Mouse (Mus musculus) bone marrow macrophage, adult 2 months (primary cell): ENCODE measurements at regions not wholly inside any gene's neighbourhood (a gene's known extent, or its start where the extent isn't known, plus 50 kb on each side); places are given as distances from the start of the nearest gene placed in this dataset.

Source experiments
- H3K27ac ChIP-seq: 2 replicates; pipeline ENCODE4 v1.5.1; 2012; ENCODE audit warnings: low read depth, low read length; ENCODE audit not compliant: insufficient read depth
- H3K4me1 ChIP-seq: 2 replicates; pipeline ENCODE4 v1.6.1; 2012; ENCODE audit warnings: low read length; ENCODE audit not compliant: control insufficient read depth, insufficient read depth
- H3K4me3 ChIP-seq: 2 replicates; pipeline ENCODE4 v1.5.1; 2012; ENCODE audit warnings: mild to moderate bottlenecking, low read length, moderate library complexity; ENCODE audit not compliant: insufficient read depth
- CTCF ChIP-seq: IDR thresholded peaks from 2 replicates; pipeline ENCODE4 v1.5.1; 2012; ENCODE audit warnings: low read depth, mild to moderate bottlenecking, low read length, moderate library complexity
- POLR2A ChIP-seq: IDR thresholded peaks from 2 replicates; pipeline ENCODE4 v1.6.1; 2012; ENCODE audit warnings: mild to moderate bottlenecking, low read depth, low read length, borderline replicate concordance

DNA sequence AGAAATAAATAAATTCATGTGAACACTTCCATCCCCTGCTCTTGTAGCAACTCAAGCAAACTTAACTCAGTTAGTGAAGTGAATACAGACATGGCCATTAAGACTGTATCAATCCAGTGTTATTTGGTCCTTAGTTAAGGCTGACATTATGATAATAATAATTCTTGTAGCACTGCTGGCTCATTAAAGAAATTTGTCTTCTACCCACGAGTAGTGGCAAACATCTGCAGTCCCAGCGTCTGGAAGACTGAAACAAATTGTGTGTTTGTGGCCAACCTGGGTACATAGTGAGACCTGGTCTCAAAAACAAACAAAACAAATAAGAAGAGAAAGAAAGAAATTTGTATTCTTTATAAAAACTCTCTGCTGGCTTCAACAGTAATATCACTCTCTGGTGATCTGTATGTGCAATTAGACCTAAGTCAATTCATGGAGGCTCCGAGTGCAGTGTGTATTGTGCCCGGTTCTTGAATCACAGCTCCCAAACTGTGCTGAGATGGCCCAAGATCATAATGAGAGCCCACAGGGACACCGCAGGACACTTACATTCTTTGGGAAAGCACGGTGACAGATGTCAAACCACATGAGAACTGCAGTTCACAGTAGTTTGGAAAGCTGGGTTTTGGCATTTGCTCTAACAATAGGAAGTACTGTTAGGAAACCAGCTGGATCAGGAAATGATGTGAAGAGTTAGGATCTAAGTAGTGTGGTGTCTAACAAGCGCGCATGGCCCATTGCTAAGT lies 376.9 kb upstream of the Kif2a start:
- TF ChIP-seq CTCF: no peak

DNA sequence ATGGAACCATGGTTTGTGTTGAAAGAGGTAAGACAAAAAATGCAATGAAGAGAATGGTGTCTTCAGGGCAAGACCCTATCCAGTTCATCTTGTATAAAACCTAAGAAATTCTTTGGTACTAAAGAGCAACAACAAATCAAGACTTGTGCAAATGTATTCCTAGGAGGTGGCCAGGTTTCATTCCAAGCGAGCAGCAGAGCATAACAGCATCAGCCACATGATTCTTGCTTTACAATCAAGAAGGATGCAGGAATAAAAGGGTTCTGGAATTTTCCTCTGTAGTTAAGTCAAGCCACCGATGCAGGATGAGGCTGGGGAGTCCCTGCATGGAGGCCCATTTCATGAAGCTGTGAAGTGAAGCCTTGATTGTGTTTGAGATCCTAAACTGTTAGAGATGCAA lies 374.1 kb upstream of the Kif2a start:
- no peak overlapping the region for H3K27ac ChIP-seq
- no peak overlapping the region for H3K4me3 ChIP-seq
- TF ChIP-seq POLR2A (no peak), CTCF (no peak)
- H3K4me1 ChIP-seq: no peaks in the 10 kb centered on the region

More for the DNA sequence above, 376.9 kb upstream of the Kif2a start:
- no peaks in the 10 kb centered on the region for H3K4me1 ChIP-seq
- H3K27ac ChIP-seq: no peak overlapping the region
- no peak overlapping the region for H3K4me3 ChIP-seq

DNA sequence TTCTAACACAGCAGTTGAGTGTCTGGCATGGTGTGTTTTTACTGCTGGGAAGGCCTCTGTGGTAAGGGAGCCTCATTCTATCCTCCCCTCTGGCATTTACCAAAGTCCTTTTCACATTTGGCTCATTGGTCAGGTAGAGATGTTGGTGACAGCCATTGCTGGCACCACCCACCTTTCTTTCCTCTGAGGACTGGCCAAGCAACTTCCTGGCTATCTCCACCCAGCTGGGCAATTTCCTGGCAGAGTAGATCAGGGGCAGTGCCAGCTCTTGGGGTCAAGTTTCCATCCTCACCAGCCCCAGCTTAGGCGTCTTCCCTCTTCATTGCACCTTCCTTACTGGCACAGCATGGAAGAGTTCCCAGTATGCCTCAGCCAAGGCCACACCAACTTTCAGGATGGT lies 372.5 kb upstream of the Kif2a start:
- Histone ChIP-seq H3K27ac (no peak overlapping the region), H3K4me1 (no peaks in the 10 kb centered on the region), H3K4me3 (no peak overlapping the region)
- no peak for TF ChIP-seq CTCF
- no peak for TF ChIP-seq POLR2A

DNA sequence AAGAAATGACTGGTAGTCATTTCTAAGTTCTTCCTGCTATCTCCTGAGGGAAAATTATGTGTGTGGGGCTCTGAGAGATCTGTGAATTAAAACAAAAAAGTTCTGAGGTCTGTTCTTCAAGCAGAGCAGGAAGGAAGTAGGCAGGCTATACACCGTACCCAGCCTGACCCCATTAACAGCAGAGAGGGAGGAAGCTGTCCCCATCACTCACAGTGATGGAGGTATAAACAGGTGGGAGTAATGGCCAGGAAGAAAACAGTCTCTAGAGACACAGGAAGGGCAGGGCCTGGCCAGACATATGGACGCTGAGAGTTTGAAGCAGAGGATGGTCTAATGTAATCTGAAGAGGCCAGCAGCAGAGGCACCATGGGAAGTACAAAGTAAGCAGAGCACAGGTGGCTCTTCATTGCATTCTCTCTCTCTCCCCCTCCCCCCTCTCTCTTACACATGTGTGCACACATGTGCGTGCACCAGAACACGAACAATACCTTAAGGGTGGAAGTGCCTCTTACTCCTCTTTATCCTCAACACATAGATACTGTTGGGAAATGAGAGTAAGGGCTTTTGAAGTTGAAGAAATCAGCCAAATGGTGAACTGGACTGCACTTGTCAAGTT lies 367.7 kb upstream of the Kif2a start:
- H3K4me3 ChIP-seq: no peak overlapping the region
- H3K4me1 ChIP-seq: no peaks in the 10 kb centered on the region
- no peak overlapping the region for H3K27ac ChIP-seq
- TF ChIP-seq POLR2A (no peak), CTCF (no peak)

DNA sequence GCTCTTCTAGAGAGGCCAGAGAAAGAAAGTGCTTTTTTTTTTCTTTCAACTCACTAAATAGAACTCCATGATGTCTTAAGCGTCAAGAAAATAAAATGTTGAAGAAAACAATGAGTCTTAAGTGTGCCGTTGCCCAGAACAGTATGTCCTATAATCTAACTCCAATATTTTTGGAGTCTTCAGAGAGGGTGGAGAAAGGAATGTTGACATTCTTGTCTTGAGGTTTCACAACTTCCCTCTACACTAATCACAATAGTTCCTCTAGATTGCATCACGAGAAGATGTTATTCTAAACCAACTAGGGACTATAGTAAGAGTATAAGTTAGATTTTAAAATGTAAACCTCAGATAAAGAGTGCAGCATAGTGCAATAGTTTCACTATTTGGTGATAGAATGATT lies 367.1 kb upstream of the Kif2a start:
- no peak for TF ChIP-seq CTCF
- no peak for TF ChIP-seq POLR2A
- Histone ChIP-seq H3K4me3 (no peak overlapping the region), H3K27ac (no peak overlapping the region), H3K4me1 (no peaks in the 10 kb centered on the region)

DNA sequence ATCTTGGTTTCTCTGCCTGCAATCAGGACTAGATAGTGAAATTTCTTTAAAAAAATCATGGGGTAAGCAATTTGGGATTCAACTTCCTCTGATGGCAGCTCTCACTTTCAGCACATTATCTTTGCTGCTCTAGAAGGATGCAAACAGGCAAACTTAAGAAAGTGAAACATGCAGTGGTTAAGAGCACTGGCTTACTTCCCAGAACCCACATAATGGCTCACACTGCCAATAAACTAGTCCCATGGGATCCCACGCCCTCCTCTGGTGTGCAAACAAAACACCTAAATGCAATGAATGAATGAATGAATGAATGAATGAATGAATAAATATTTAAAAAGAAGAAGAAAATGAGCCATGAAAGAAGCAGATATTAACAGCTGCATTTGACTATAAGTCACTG lies 356.1 kb upstream of the Kif2a start:
- Histone ChIP-seq H3K27ac (no peak overlapping the region), H3K4me1 (no peaks in the 10 kb centered on the region), H3K4me3 (no peak overlapping the region)
- no peak for TF ChIP-seq CTCF
- TF ChIP-seq POLR2A: no peak

DNA sequence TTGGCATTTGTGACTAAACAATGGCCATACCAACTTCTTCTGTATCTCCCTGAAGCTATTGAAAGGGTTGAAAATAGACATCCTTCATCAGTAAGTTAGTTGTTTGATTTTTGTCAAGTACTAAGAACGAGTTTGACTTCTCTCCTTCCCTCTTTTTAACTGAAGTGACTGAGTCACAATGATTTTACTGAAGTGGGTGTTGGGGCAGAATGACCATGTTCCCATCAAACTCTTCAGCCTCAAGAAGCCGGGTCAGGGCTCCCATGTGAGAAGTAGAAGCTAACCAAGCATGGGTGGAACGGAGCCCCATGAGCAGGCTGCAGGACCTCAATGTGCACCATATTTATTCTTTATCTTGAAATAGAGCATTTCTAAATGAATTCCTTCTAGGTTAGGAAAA lies 350.7 kb upstream of the Kif2a start:
- TF ChIP-seq POLR2A (no peak), CTCF (no peak)
- no peak overlapping the region for H3K27ac ChIP-seq
- no peaks in the 10 kb centered on the region for H3K4me1 ChIP-seq
- H3K4me3 ChIP-seq: no peak overlapping the region

DNA sequence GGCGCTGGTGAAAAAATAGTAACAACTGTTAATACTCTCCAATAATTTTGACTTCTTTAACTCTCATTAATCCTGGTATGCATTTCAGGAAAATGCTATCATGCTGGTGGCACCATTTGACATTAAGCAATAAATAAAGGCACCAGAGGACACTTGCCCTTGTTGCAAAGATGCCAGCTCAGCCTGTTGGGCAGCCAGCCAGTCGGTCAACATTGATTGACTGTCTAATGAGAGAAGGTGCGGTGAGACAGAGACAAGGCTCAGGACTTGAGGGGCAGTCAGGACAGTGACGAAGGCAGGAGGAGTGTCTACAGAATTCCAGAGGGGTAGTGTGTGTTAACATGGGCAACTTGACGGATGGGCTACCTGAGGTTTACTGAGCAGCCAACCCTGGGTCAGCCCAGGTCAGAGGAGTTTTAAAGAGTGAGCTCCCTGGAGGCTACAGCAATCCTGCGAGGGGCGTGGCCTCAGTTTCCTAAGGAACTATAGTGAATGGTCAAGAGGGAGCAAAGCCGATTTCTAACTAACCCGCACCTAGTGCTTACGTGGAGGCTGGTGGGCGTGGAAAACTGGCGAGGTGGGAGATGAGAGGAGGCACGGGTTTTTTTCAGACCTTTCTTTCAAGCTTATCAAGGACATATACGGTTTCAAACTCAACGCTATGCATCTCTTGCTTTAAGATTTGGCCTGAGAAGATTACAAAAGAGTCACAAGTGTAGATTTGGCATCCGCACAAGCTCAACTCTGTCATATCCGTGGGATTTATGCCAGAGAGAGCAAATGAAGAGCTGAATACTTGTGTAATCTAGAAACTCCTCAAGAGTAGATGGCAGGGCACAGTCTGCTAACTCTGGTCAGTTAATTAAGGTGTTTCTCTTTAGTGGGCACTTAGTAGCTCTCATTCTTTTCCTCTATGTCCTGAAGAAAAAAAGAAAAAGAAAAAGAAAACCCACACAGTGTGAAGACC lies 350.0 kb upstream of the Kif2a start:
- no peaks in the 10 kb centered on the region for H3K4me1 ChIP-seq
- TF ChIP-seq POLR2A: no peak
- no peak for TF ChIP-seq CTCF
- H3K4me3 ChIP-seq: no peak overlapping the region
- H3K27ac ChIP-seq: no peak overlapping the region

DNA sequence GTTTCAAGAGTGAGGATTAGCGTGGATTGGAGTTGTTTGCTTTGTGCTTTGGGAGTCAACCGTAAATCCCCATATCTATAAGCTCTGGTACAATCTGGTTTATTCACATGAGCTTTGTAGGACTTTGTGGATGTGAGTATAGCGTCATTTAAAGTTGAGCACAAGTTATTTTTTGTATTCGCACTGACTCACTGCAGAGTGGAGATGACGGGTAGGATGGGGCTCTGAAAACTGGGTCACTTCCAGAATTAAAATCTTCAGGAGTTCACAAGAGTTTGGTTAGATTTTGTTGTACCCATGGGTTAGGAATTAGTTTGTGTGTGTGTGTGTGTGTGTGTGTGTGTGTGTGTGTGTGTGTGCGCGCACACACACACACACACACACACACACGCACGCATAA lies 345.7 kb upstream of the Kif2a start:
- Histone ChIP-seq H3K27ac (no peak overlapping the region), H3K4me3 (no peak overlapping the region), H3K4me1 (no peaks in the 10 kb centered on the region)
- TF ChIP-seq CTCF: no peak
- TF ChIP-seq POLR2A: no peak

DNA sequence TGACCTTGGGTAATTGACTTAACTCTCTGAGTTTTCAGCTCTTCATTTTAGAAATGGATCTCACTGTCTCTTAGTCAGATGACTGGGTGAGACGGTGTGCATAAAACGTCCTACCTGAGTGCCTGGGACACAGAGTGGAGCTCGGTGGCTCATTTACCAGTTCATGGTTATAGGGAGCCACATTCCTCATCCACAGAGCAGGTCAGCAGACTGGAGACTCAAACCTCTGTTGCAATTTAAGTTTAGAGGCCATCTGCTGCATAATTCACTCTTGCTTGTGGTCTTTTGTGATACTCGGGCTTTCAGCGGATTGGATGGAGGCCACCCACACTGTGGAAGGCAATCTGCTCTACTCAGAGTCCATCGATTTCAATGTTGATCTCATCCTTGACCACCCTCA lies 343.8 kb upstream of the Kif2a start:
- H3K4me3 ChIP-seq: no peak overlapping the region
- TF ChIP-seq POLR2A: no peak
- no peak for TF ChIP-seq CTCF
- no peaks in the 10 kb centered on the region for H3K4me1 ChIP-seq
- no peak overlapping the region for H3K27ac ChIP-seq
